Mouse (Mus musculus) ovary, postnatal 14 days (tissue): ENCODE measurements around the gene Gm3012.
"Not testable (repeated sequence)": the region's sequence is repeated elsewhere in the genome, so short reads cannot be mapped to it uniquely, and the experiment has no call there.

Source experiments
- DNase-seq: peaks from one replicate; pipeline ENCODE4 v3.0.0; 2022; ENCODE audit warnings: low spot score

Gm3012 gene

GRCm38 (mm10) chr14:3634212-3634611 is at the start of gene Gm3012:
Gene Gm3012 (plus strand): TSS chr14:3634512.
- DNase-seq: not testable (repeated sequence)

GRCm38 (mm10) chr14:3651730-3652129 is 17.4 kb downstream of the Gm3012 start, which contains the start of gene Gm3020:
Gene Gm3020 (plus strand): TSS chr14:3652030.
- not testable (repeated sequence) for DNase-seq

GRCm38 (mm10) chr14:3688483-3688882 is 54.2 kb downstream of the Gm3012 start, which contains the start of gene Gm3043:
Gene Gm3043 (plus strand): TSS chr14:3688783.
- not testable (repeated sequence) for DNase-seq
